Mouse (Mus musculus): ENCODE data around the gene Ccnyl1. TPM values are rescaled to one million over a fixed set of nuclear protein-coding genes. Genes with fewer than 3 reads are reported as not detected.

Ccnyl1 gene
- polyA plus RNA-seq, 1 experiment from 2014 or later: 5.0 TPM

GRCm38 (mm10) chr1:64655415-64655814 is 34.8 kb upstream of the Ccnyl1 start:
- no peaks in the 10 kb centered on the region for H3K36me3 ChIP-seq (ENCODE audit: insufficient read depth, low read length)
- no peaks in the 10 kb centered on the region for H3K4me1 ChIP-seq (replicated peaks; ENCODE audit: insufficient read depth, low read length)
- H3K9ac ChIP-seq (ENCODE audit: low read depth, low read length): no peak overlapping the region
- H3K4me3 ChIP-seq (replicated peaks; ENCODE audit: low read depth, low read length): no peak overlapping the region
- no peak overlapping the region for H3K27ac ChIP-seq
- no peaks in the 10 kb centered on the region for H3K27me3 ChIP-seq (ENCODE audit: insufficient read depth, low read length)
- no peak for ATAC-seq (replicated peaks; ENCODE audit: low FRiP score, low read depth)
- TF ChIP-seq CTCF (IDR thresholded peaks at IDR 0.05; ENCODE audit: low read depth): no peak
- WGBS: 47% methylated on average over 1 of the region's 1 CpGs
- no peak overlapping the region for H3K4me2 ChIP-seq (ENCODE audit: low read length)
- no peak for DNase-seq (ENCODE audit: low spot score)
- no peaks in the 10 kb centered on the region for H3K9me3 ChIP-seq (replicated peaks; ENCODE audit: low read length)

- DNase-seq (ENCODE audit: low spot score): no peak
- WGBS: 83% methylated on average over 3 of the region's 3 CpGs
- Histone ChIP-seq H3K27ac (no peak overlapping the region), H3K9ac (ENCODE audit: low read depth, low read length) (no peak overlapping the region), H3K4me3 (replicated peaks; ENCODE audit: low read depth, low read length) (no peak overlapping the region), H3K4me1 (replicated peaks; ENCODE audit: insufficient read depth, low read length) (no peaks in the 10 kb centered on the region), H3K27me3 (ENCODE audit: insufficient read depth, low read length) (no peaks in the 10 kb centered on the region), H3K36me3 (ENCODE audit: insufficient read depth, low read length) (no peaks in the 10 kb centered on the region), H3K4me2 (ENCODE audit: low read length) (no peak overlapping the region), H3K9me3 (replicated peaks; ENCODE audit: low read length) (no peaks in the 10 kb centered on the region)
- TF ChIP-seq CTCF (IDR thresholded peaks at IDR 0.05; ENCODE audit: low read depth): no peak
- ATAC-seq (replicated peaks; ENCODE audit: low FRiP score, low read depth): no peak
These were observed 33.7 kb upstream of the Ccnyl1 start for GRCm38 (mm10) chr1:64656423-64657129.

DNA sequence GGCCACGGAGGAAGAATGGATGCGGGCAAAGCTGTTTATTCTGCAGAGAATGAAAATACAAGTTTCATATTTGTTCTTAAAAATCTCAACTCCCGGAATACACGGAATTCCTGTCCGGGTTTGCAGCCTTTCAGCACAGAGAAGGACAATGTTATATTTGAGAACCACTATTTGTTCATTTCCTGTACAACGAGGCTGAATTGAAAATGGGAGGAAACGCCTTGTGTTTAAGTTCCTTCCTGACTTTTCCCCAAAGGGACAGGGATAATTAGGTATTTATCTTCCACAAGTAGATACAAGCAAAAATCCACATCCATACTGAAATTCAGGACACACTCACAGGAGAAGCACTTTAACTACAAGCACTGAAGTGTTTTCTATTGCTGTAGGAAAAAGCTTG is 31.4 kb upstream of the Ccnyl1 start:
- ATAC-seq (replicated peaks; ENCODE audit: low FRiP score, low read depth): no peak
- TF ChIP-seq CTCF (IDR thresholded peaks at IDR 0.05; ENCODE audit: low read depth): no peak
- no peak overlapping the region for H3K4me3 ChIP-seq (replicated peaks; ENCODE audit: low read depth, low read length)
- no peaks in the 10 kb centered on the region for H3K36me3 ChIP-seq (ENCODE audit: insufficient read depth, low read length)
- WGBS: 49% methylated on average over 7 of the region's 7 CpGs
- H3K27ac ChIP-seq: peak overlapping the region; percentile 56; the same call in 1 of the 2 replicates
- H3K4me1 ChIP-seq (replicated peaks; ENCODE audit: insufficient read depth, low read length): no peaks in the 10 kb centered on the region
- H3K4me2 ChIP-seq (ENCODE audit: low read length): no peak overlapping the region
- DNase-seq (ENCODE audit: low spot score): peak; percentile 56
- no peaks in the 10 kb centered on the region for H3K27me3 ChIP-seq (ENCODE audit: insufficient read depth, low read length)
- no peaks in the 10 kb centered on the region for H3K9me3 ChIP-seq (replicated peaks; ENCODE audit: low read length)
- no peak overlapping the region for H3K9ac ChIP-seq (ENCODE audit: low read depth, low read length)

- no peaks in the 10 kb centered on the region for H3K27me3 ChIP-seq (ENCODE audit: insufficient read depth, low read length)
- H3K9ac ChIP-seq (ENCODE audit: low read depth, low read length): no peak overlapping the region
- H3K27ac ChIP-seq: no peak overlapping the region
- H3K36me3 ChIP-seq (ENCODE audit: insufficient read depth, low read length): no peaks in the 10 kb centered on the region
- TF ChIP-seq CTCF (IDR thresholded peaks at IDR 0.05; ENCODE audit: low read depth): no peak
- no peaks in the 10 kb centered on the region for H3K4me1 ChIP-seq (replicated peaks; ENCODE audit: insufficient read depth, low read length)
- ATAC-seq (replicated peaks; ENCODE audit: low FRiP score, low read depth): no peak
- H3K9me3 ChIP-seq (replicated peaks; ENCODE audit: low read length): no peaks in the 10 kb centered on the region
- no peak overlapping the region for H3K4me3 ChIP-seq (replicated peaks; ENCODE audit: low read depth, low read length)
- 40% methylated on average over 2 of the region's 2 CpGs for WGBS
- H3K4me2 ChIP-seq (ENCODE audit: low read length): no peak overlapping the region
- DNase-seq (ENCODE audit: low spot score): no peak
These were observed 23.1 kb upstream of the Ccnyl1 start for GRCm38 (mm10) chr1:64667111-64667633.

DNA sequence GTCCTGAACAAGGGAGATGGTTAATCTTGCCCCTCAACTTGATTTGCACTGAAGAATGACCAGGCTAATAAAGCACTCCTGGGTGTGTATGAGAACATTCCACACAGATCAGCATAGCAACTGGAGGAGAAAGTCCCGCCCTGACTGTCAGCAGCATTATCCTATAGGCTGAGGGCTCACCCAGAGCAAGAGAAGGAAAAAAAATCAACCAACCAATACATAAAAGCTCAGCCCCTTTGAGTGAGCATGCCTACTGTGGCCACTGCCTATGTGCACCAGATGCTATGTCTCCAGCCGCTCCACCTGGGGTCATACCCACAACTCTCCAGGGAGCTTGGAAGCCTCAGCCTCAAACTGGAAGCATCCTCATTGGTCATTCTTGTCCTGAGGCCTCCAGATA is 20.8 kb upstream of the Ccnyl1 start:
- Histone ChIP-seq H3K27me3 (ENCODE audit: insufficient read depth, low read length) (no peaks in the 10 kb centered on the region), H3K4me1 (replicated peaks; ENCODE audit: insufficient read depth, low read length) (no peaks in the 10 kb centered on the region), H3K9ac (ENCODE audit: low read depth, low read length) (no peak overlapping the region), H3K4me3 (replicated peaks; ENCODE audit: low read depth, low read length) (no peak overlapping the region), H3K4me2 (ENCODE audit: low read length) (no peak overlapping the region), H3K9me3 (replicated peaks; ENCODE audit: low read length) (no peaks in the 10 kb centered on the region), H3K36me3 (ENCODE audit: insufficient read depth, low read length) (no peaks in the 10 kb centered on the region), H3K27ac (no peak overlapping the region)
- WGBS: 85% methylated on average over 2 of the region's 2 CpGs
- DNase-seq (ENCODE audit: low spot score): no peak
- 0 out of 2 replicates have a peak, but pooled peaks have one; percentile 36 for ATAC-seq (replicated peaks; ENCODE audit: low FRiP score, low read depth)
- no peak for TF ChIP-seq CTCF (IDR thresholded peaks at IDR 0.05; ENCODE audit: low read depth)

- Histone ChIP-seq H3K4me1 (replicated peaks; ENCODE audit: insufficient read depth, low read length) (no peaks in the 10 kb centered on the region), H3K27me3 (ENCODE audit: insufficient read depth, low read length) (no peaks in the 10 kb centered on the region), H3K4me3 (replicated peaks; ENCODE audit: low read depth, low read length) (no peak overlapping the region), H3K9ac (ENCODE audit: low read depth, low read length) (no peak overlapping the region), H3K4me2 (ENCODE audit: low read length) (no peak overlapping the region), H3K27ac (no peak overlapping the region), H3K9me3 (replicated peaks; ENCODE audit: low read length) (no peaks in the 10 kb centered on the region), H3K36me3 (ENCODE audit: insufficient read depth, low read length) (no peaks in the 10 kb centered on the region)
- TF ChIP-seq CTCF (IDR thresholded peaks at IDR 0.05; ENCODE audit: low read depth): no peak
- DNase-seq (ENCODE audit: low spot score): no peak
- WGBS: 95% methylated on average over 5 of the region's 5 CpGs
- no peak for ATAC-seq (replicated peaks; ENCODE audit: low FRiP score, low read depth)
These were observed 16.3 kb upstream of the Ccnyl1 start for GRCm38 (mm10) chr1:64673931-64674330.
